In genomic region chr14:55853621-55854285, GRCm38 (mm10) we compare ENCODE assay signal across 8 mouse cellular contexts. TPM values are rescaled to one million over a fixed set of nuclear protein-coding genes. Genes with fewer than 3 reads are reported as not detected.
DNase-seq lines count a peak whose midpoint lies in the region; ATAC-seq and TF ChIP-seq lines count a peak whose summit lies in the region.

TSS of gene Nynrin (plus strand) at chr14:55854010.

- no peaks in the 10 kb centered on the region for H3K9me3 ChIP-seq in lung, embryonic 15.5 days

- peak; percentile 90 for ATAC-seq in lung, embryonic 15.5 days (ENCODE audit: borderline replicate concordance, extremely low read depth, low FRiP score, low TSS enrichment)

- TF ChIP-seq CTCF in kidney, adult 2 months (conservative IDR thresholded peaks at IDR 0.05; ENCODE audit: insufficient read depth, insufficient read length, low read depth, low read length) = no peak

- DNase-seq in left cerebral cortex, postnatal 10 days (ENCODE audit: extremely low spot score in 1 of 2, low spot score in 2 of 2) = peak; percentile 23 to 89
- DNase-seq in left cerebral cortex, adult 18-20 months (ENCODE audit: low spot score in 2 of 2) = no peak
- peak; percentile 94 for DNase-seq in embryo, embryonic 10 days (ENCODE audit: low spot score)
- peak; percentile 75 to 85 for DNase-seq in heart, adult 18-20 months
- DNase-seq in kidney, adult 2 months = peak; percentile 69
- DNase-seq in ovary, adult 18-20 months (ENCODE audit: low spot score) = peak; percentile 70
- DNase-seq in yolk sac, embryonic 10.5 days (ENCODE audit: low spot score) = peak; percentile 97

- no peak for TF ChIP-seq POLR2A in kidney, adult 2 months (IDR thresholded peaks at IDR 0.05; ENCODE audit: low read depth, low read length)

- H3K27me3 ChIP-seq in kidney, adult 2 months (replicated peaks; ENCODE audit: control insufficient read depth, insufficient read depth, low read length) = no peaks in the 10 kb centered on the region
- no peaks in the 10 kb centered on the region for H3K27me3 ChIP-seq in lung, embryonic 15.5 days

- peak within 1 kb of the TSS; percentile 75 for H3K9ac ChIP-seq in lung, embryonic 15.5 days

- intact Hi-C loops in left cerebral cortex, postnatal 10 days (cut with DNase I) = no loop called here

- WGBS in kidney, adult 2 months = 6% methylated on average over 29 of the region's 33 CpGs
- 2% methylated on average over 32 of the region's 33 CpGs for WGBS in lung, embryonic 15.5 days

- peak within 1 kb of the TSS; percentile 70 for H3K4me3 ChIP-seq in kidney, adult 2 months (ENCODE audit: insufficient read depth, low read depth, low read length)
- H3K4me3 ChIP-seq in lung, embryonic 15.5 days = peak within 1 kb of the TSS; percentile 74

- peaks cover 8% of the 10 kb centered on the region; the same call in 1 of the 2 replicates for H3K4me1 ChIP-seq in kidney, adult 2 months (ENCODE audit: control insufficient read depth, insufficient read depth, low read length)
- H3K4me1 ChIP-seq in lung, embryonic 15.5 days = peaks cover 48% of the 10 kb centered on the region

- peak within 1 kb of the TSS; percentile 22 for H3K27ac ChIP-seq in kidney, adult 2 months (ENCODE audit: insufficient read depth, low read depth, low read length)
- H3K27ac ChIP-seq in lung, embryonic 15.5 days = peak within 1 kb of the TSS; percentile 97

- peak within 1 kb of the TSS; percentile 77 for H3K4me2 ChIP-seq in lung, embryonic 15.5 days

- H3K36me3 ChIP-seq in kidney, adult 2 months (ENCODE audit: control insufficient read depth, insufficient read depth, low read length) = no peaks in the 10 kb centered on the region
- no peaks in the 10 kb centered on the region; the same call in 1 of the 2 replicates for H3K36me3 ChIP-seq in lung, embryonic 15.5 days

RNA-seq across cellular contexts. Expression of gene Nynrin, which starts in this region (rescaled TPM):
- total RNA-seq in left cerebral cortex, postnatal 10 days (2021) = 10 to 100 TPM; 12.3 to 13.1 TPM
- 1 to 10 TPM; 6.2 to 9.0 TPM for total RNA-seq in left cerebral cortex, adult 18-20 months (2021)
- 1 to 10 TPM; 7.2 to 7.4 TPM for total RNA-seq in heart, adult 18-20 months (2021)
- polyA plus RNA-seq in kidney, adult 2 months (2012; rRNA removed) = 6.6 and 7.6 TPM in 2 replicates
- polyA plus RNA-seq in lung, embryonic 15.5 days (2015; fragmentation: Nextera tagmentation; extraction: Ambion mirVana) = 19.5 and 19.7 TPM in 2 replicates

Comparison
In these comparisons a context has a peak if more than half of its experiments do, and no peak if none do; other contexts are left out.
1. DNase-seq: peak in left cerebral cortex, postnatal 10 days (2 of 2), embryo, embryonic 10 days (single experiment), heart, adult 18-20 months (2 of 2), kidney, adult 2 months (single experiment), ovary, adult 18-20 months (single experiment) and yolk sac, embryonic 10.5 days (single experiment); none in left cerebral cortex, adult 18-20 months (0 of 2).